Mouse (Mus musculus) retina, postnatal 1 day (tissue): Measurements from ENCODE around the gene Ly6g6e.
"Not testable (repeated sequence)": the region's sequence is repeated elsewhere in the genome, so short reads cannot be mapped to it uniquely, and the experiment has no call there.

Source experiments
- DNase-seq: peaks from one replicate; pipeline ENCODE4 v3.0.0-alpha.2; 2012

Ly6g6e gene

GRCm38 (mm10) chr17:35104754-35105153, 28.1 kb downstream of the Ly6g6e start:
- DNase-seq, result no peak

- peak; percentile 80 for DNase-seq
Measured at GRCm38 (mm10) chr17:35105740-35106389, 29.2 kb downstream of the Ly6g6e start.

GRCm38 (mm10) chr17:35106522-35106921, 29.8 kb downstream of the Ly6g6e start:
- DNase-seq, result no peak

- DNase-seq, result no peak
Measured at GRCm38 (mm10) chr17:35108097-35108496, 31.4 kb downstream of the Ly6g6e start, which contains the start of gene Ly6g5c. Gene Ly6g5c (plus strand): TSS chr17:35108279.

GRCm38 (mm10) chr17:35111774-35112173, 35.1 kb downstream of the Ly6g6e start:
- DNase-seq, result no peak

GRCm38 (mm10) chr17:35115046-35116019, 38.6 kb downstream of the Ly6g6e start, which contains the start of gene Ly6g5b:
Gene Ly6g5b (minus strand): TSS chr17:35115428.
- DNase-seq, result no peak

- DNase-seq, result no peak
Measured at GRCm38 (mm10) chr17:35120745-35121142, 44.0 kb downstream of the Ly6g6e start.

GRCm38 (mm10) chr17:35121143-35121799, 44.6 kb downstream of the Ly6g6e start, which contains the start of gene Gpank1:
Gene Gpank1 (plus strand): TSS chr17:35121455.
- peak; percentile 100 for DNase-seq

- DNase-seq, result peak; percentile 85
Measured at GRCm38 (mm10) chr17:35121871-35122303, 45.2 kb downstream of the Ly6g6e start, which contains the start of gene Csnk2b. Gene Csnk2b (minus strand): TSS chr17:35122053.

- not testable (repeated sequence) for DNase-seq
Measured at GRCm38 (mm10) chr17:35123287-35123686, 46.6 kb downstream of the Ly6g6e start.

- not testable (repeated sequence) for DNase-seq
Measured at GRCm38 (mm10) chr17:35124261-35124896, 47.7 kb downstream of the Ly6g6e start.

GRCm38 (mm10) chr17:35125081-35125480, 48.4 kb downstream of the Ly6g6e start:
- DNase-seq, result no peak

- no peak for DNase-seq
Measured at GRCm38 (mm10) chr17:35125578-35125977, 48.9 kb downstream of the Ly6g6e start.

- DNase-seq, result peak; percentile 82
Measured at GRCm38 (mm10) chr17:35126206-35126611, 49.5 kb downstream of the Ly6g6e start, which contains the start of gene D17H6S53E. Gene D17H6S53E (plus strand): TSS chr17:35126373.

- no peak for DNase-seq
Measured at GRCm38 (mm10) chr17:35127017-35127416, 50.3 kb downstream of the Ly6g6e start.
